Mouse (Mus musculus) skeletal muscle tissue, postnatal 0 days (tissue): ENCODE results near the gene Lacc1. TPM values are rescaled to one million over a fixed set of nuclear protein-coding genes. Genes with fewer than 3 reads are reported as not detected.

Experiments used
- polyA plus RNA-seq: library from polyadenylated mRNA; unstranded; fragments of >200 nt; fragmentation: Nextera tagmentation; extraction: Ambion mirVana; gene quantifications from 2 replicates; pipeline ENCODE4 v1.2.1, GENCODE M21; 2015

The Lacc1 gene
- polyA plus RNA-seq = 3.1 and 3.7 TPM in 2 replicates

GRCm38 (mm10) chr14:77036226-77037046 lies at the start of gene Lacc1, which contains the start of gene Ccdc122:
TSS of gene Lacc1 (minus strand) at chr14:77036904.
TSS of gene Ccdc122 (plus strand) at chr14:77036772.

Other genes starting within 250 kb of the Lacc1 start
- gene Ccdc122, start 132 bp downstream of the Lacc1 start, polyA plus RNA-seq = 2.6 and 4.8 TPM in 2 replicates
- 9.9 and 11.3 TPM in 2 replicates for gene Enox1, start 119.9 kb upstream of the Lacc1 start, polyA plus RNA-seq